Mouse (Mus musculus) right cerebral cortex, postnatal 25 days (tissue): ENCODE measurements around the gene Ppme1.

Experiments used
- DNase-seq: peaks from one replicate; pipeline ENCODE4 v3.0.0; 2022

Ppme1 gene

GRCm38 (mm10) chr7:100325482-100325881 is 46.6 kb downstream of the Ppme1 start:
- no peak for DNase-seq

GRCm38 (mm10) chr7:100323721-100324120 is 48.4 kb downstream of the Ppme1 start:
- DNase-seq = no peak

DNA sequence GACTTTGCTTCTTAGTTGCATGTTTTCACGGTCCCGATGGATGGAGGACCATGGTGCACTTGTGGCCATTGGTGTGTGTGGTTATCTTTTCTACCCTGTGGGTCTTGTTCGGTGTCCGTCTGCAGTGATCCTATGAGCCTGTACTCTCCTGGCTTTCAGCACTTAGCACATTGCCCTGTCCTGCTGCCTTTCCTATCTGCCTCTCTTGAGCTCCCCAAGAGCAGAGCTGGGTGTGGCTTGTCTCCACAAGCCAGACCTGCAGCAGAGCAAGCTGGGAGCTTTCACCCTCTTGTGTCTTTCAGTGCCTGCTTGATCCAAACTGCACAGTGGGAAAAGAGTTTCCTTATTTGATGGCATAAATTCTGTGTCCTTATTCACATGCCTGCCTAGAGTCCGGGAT is 54.6 kb downstream of the Ppme1 start:
- DNase-seq = no peak

GRCm38 (mm10) chr7:100316924-100317323 is 55.2 kb downstream of the Ppme1 start:
- DNase-seq = no peak

- DNase-seq = no peak
These were observed 59.4 kb downstream of the Ppme1 start for GRCm38 (mm10) chr7:100312716-100313115.

- no peak for DNase-seq
These were observed 61.8 kb downstream of the Ppme1 start for GRCm38 (mm10) chr7:100310290-100310689.

- DNase-seq = no peak
These were observed 62.4 kb downstream of the Ppme1 start for GRCm38 (mm10) chr7:100309679-100310078.

DNA sequence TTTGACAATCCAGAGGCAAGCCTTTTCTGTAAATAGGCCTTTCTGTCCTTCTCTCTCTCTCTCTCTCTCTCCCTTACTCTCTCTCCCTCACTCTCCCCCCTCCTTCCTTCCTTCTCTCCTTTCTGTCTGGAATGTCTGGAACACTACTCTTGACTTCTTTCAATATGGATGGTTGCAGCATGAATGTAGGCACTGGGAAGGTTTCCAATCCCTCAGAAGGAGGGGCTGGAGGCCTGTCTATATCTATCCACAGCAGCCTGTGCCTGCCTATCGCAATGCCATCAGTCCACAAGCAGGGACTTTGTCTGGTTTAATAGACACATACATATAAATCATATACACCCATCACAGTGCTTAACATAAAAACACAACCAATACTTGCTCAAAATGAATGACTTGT is 62.9 kb downstream of the Ppme1 start:
- no peak for DNase-seq

DNA sequence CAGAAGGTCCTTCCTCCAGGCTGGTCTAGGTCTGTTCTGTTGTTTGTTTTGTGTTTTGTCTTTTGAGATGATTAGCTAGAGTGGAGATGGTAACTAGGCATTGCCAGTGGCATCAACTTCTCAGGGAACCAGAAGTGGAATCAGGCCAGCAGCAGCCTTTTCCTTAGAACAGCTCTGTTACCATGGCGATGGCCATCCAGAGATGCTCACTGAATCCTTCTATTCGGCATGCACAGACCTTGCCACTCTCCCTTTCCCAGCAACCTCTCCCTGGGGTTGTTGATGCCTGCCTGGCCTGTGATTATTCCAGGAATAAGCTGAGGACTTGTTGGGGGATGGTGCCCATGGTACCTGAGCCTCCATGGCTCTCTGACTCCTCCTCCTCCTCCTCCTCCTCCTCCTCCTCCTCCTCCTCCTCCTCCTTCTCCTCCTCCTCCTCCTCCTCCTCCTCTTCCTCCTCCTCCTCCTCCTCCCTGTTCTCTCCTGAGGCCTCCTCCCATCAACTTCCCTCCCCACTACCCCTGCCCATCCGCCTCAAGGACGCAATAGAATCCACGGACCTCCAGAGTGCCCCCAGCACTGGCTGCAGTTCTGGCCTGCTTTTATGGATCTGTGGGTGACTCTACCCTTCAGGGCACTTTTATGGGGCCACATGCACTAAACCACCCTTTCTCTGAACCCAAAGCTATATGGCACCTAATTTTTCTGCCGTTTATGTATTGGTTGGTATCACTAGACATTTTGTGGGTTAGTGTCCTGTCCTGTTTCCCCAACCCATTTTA is 64.0 kb downstream of the Ppme1 start:
- DNase-seq = peak; percentile 61

DNA sequence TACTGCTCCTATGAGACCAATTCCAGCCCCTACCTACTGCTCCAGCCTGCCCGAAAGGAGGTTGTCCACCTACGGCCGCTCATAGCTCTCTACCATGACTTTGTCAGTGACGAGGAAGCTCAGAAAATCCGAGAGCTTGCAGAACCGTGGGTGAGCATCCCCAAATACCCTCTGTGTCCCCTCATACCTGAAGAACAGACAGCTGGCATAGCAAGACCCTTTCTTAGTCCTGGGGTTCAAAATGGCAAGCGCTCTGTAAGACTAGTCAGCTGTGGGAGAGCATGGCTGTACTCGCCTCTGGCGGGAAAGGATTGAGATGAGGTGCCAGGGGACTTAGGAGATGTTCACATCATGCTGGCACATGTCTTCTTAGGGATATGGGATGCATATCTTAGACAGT is 66.2 kb downstream of the Ppme1 start:
- DNase-seq = no peak

GRCm38 (mm10) chr7:100302316-100302715 is 69.8 kb downstream of the Ppme1 start:
- DNase-seq = peak; percentile 78

DNA sequence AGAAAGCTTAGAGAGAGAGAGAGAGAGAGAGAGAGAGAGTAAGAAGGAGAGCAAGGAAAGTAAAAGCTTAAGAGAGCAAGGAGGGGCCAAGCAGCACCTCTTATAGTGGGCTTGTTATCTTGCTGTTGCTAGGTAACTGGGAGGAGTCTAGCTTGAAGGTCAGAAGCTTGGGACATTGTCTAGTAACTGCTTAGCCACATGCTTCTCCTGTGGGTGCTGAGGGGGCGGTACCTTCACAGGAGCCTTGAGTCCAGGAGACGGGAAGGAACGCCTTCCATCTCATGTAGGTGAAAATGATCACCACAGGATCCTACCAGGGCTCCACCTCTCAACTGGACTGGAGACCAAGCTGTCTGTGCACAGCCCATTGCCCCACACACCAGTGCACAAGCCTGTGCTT is 70.7 kb downstream of the Ppme1 start:
- no peak for DNase-seq

GRCm38 (mm10) chr7:100298861-100299510 is 73.1 kb downstream of the Ppme1 start:
- no peak for DNase-seq

DNA sequence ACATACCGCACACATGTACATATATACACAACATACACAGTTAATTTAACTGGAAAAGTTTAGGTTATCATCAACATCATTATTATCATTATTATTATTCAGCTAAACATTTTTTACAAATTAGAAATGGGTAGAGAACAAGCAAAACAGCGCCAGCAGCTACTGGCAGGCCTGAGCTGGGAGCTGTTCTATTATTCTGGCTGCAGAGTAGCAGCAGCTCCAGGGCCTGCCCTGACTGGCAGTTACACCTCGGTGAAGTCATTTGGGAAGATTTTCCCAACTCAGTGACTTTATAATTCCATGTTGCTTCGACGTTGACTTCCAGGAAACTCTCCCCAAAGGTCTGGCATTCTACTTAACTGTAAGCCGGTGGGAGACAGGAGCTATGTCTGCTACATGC is 75.4 kb downstream of the Ppme1 start:
- DNase-seq = no peak

DNA sequence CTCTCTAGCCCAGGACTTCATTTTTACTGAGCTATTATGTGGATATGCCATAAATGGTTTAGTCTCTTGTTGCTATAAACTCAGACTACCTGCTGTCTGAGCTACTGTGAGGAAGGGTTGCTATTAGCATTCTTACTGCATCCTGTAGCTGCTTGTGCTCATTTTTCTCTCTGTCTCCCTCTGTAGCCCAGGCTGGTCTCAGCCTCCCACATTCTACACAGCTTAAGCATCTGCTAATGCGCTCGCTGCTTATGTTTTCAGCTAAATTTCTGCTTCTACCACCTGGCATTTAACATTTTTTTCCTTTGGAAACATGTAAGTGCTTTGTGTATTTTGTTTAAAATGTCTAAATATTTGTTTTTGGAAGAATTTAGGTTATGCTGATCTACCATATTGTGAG is 76.4 kb downstream of the Ppme1 start:
- DNase-seq = no peak

DNA sequence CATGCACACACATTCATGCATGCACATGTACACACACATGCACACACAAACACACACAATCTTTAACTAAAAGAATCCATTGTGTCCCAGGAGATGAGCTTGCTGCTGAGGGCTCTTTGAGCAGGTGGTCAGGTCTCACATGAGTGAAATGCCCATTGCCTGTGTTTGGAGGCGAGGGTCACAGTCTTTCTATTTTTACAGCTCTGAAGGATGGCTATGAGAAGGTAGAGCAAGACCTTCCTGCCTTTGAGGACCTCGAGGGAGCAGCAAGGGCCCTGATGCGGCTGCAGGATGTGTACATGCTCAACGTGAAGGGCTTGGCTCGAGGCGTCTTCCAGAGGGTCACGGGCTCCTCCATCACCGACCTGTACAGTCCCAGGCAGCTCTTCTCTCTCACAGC is 78.6 kb downstream of the Ppme1 start:
- no peak for DNase-seq

GRCm38 (mm10) chr7:100288622-100289021 is 83.5 kb downstream of the Ppme1 start:
- no peak for DNase-seq

GRCm38 (mm10) chr7:100287748-100288578 is 84.1 kb downstream of the Ppme1 start:
- no peak for DNase-seq

DNA sequence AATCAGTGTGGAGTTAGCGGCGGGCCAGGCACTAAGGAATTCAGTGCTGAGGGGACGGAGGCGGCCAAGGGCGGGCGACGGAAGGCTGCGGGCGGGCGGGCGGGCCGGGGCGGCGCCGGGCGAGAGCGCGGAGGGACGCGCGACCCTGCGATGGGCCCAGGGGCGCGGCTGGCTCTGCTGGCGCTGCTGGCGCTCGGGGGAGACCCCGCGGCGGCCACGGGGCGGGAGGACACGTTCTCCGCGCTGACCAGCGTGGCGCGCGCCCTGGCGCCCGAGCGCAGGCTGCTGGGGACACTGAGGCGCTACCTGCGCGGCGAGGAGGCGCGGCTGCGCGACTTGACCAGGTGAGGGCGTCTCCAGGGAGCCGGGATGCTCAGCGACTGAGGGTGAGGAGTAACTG is 86.7 kb downstream of the Ppme1 start, which contains the start of gene P4ha3:
Gene P4ha3 (plus strand): TSS at position 138 of the 400 bp plus-strand sequence.
- DNase-seq = peak; percentile 51

DNA sequence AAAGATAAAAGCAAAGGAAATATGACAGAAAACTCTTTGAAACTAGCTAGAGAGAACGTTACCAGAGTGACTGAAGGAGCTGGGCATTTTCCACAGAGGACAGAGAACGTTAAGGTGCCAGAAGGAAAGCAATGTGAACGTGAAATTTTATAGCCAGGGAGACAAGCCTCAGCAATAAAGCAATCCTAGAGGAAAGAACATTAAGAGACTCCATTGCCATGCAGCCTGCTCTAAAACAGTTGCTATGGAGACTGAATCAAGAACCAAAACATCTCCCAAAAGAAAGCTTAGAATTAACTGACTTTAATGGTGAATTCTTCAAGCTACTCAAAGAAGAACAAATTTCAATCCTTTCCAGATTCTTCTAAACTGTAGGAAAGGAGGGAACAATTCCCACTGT is 88.8 kb downstream of the Ppme1 start:
- no peak for DNase-seq

DNA sequence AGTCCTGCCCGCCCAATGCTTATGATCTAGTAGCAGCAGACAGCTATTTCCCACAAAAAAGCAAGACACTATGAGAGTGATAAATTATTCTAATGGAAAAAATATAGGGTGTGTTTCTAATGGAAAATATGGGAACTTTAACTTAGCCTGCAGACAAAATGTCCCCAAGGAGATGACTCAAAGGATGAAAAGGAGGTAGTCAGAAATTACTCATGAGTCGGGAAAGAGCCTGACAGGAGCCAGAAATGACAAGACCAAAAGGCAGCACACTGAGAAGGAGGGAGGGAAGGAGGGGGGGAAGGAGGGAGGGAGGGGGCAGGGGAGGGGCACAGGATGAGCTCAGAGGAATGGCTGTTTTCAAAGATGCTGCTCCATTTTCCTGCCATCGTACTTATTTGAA is 90.5 kb downstream of the Ppme1 start:
- DNase-seq = no peak

- DNase-seq = no peak
These were observed 92.3 kb downstream of the Ppme1 start for GRCm38 (mm10) chr7:100279803-100280202.
